Mouse (Mus musculus) liver, postnatal 0 days (tissue): ENCODE data around the gene Irak3.

Experiments used
- CTCF ChIP-seq: sonication (generic); IDR thresholded peaks from 2 replicates; pipeline ENCODE4 v1.5.1; 2016; ENCODE audit warnings: antibody characterized with exemption, low read depth
- EP300 ChIP-seq: IDR thresholded peaks from 2 replicates; pipeline ENCODE4 v1.6.1; 2016; ENCODE audit warnings: antibody characterized with exemption, low read depth, mild to moderate bottlenecking

GRCm38 (mm10) chr10:120219578-120220359 lies 17.8 kb upstream of the Irak3 start:
- TF ChIP-seq CTCF (no peak), EP300 (no peak)
